Mouse (Mus musculus) ES-Bruce4 (cell line): ENCODE results near the gene Nat8f2.

ENCODE experiments used
- CTCF ChIP-seq: IDR thresholded peaks from one replicate; pipeline ENCODE4 v1.8.1; 2011; ENCODE audit warnings: low read depth, low read length
- EP300 ChIP-seq: IDR thresholded peaks from 2 replicates; pipeline ENCODE4 v1.6.1; 2011; ENCODE audit warnings: low read depth, low read length; ENCODE audit not compliant: insufficient read depth

DNA sequence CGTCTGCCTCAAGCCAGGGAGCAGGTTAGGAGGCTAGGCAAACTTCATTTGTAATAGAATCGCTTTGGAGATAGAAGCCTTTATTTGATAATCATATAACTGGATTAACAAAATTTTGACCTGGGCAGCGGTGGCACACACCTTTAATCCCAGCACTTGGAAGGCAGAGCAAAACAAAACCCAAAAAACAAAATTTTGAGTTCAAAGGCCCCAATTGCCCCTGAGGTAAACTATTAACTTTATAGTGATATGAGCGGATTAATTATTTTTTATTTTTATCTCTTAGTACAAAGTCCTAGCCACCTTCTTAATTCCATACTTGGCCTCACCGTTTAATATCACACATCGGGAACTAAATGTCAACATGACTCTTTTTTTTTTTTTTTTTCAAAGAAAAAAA, 47.6 kb upstream of the Nat8f2 start:
- TF ChIP-seq CTCF (no peak), EP300 (no peak)
